Mouse (Mus musculus) left cerebral cortex, postnatal 25 days (tissue): ENCODE measurements around the gene Slc8b1. TPM values are rescaled to one million over a fixed set of nuclear protein-coding genes. Genes with fewer than 3 reads are reported as not detected.
A peak's percentile ranks its signal among the peaks of the same experiment; 100 is the strongest.
"Not testable (repeated sequence)": the region's sequence is repeated elsewhere in the genome, so short reads cannot be mapped to it uniquely, and the experiment has no call there.

Experiments
- DNase-seq, 2 experiments: peaks; one replicate each; pipeline ENCODE4 v3.0.0; 2022; ENCODE audit warnings: low spot score in 2 of 2, mixed read lengths in 1 of 2
- intact Hi-C: fragments of 180-260 bp; cut with DNase I; formaldehyde crosslinking; loops from one replicate; pipeline ENCODE4 v1.15.1; 2025
- total RNA-seq, 2 experiments: library from RNA; stranded (reverse); gene quantifications; 2 replicates each; pipeline ENCODE4 v1.2.3; 2021

Slc8b1 gene
- total RNA-seq, 2 experiments from 2014 or later = 5.9 to 6.0 TPM

- intact Hi-C loops = no loop called here
- no peak for DNase-seq
Measured at GRCm38 (mm10) chr5:120493873-120494395, 17.0 kb upstream of the Slc8b1 start.

GRCm38 (mm10) chr5:120495064-120495702, 15.8 kb upstream of the Slc8b1 start:
- DNase-seq = peak in 1 of 2 experiments; percentile 45
- intact Hi-C loops = no loop called here

- no peak for DNase-seq
Measured at GRCm38 (mm10) chr5:120495703-120496226, 15.2 kb upstream of the Slc8b1 start.

GRCm38 (mm10) chr5:120497071-120497470, 13.9 kb upstream of the Slc8b1 start:
- intact Hi-C loops = no loop called here
- DNase-seq = no peak

More at GRCm38 (mm10) chr5:120495703-120496226, 15.2 kb upstream of the Slc8b1 start:
- intact Hi-C loops = no loop called here

- DNase-seq = no peak
- intact Hi-C loops = no loop called here
Measured at GRCm38 (mm10) chr5:120499202-120499601, 11.8 kb upstream of the Slc8b1 start.

- not testable (repeated sequence) for DNase-seq
- intact Hi-C loops = loop anchor here (5.0 to 10.0 kb wide), 2 partner anchors 87 to 174 kb away; partner anchors contain the start of genes Iqcd and Tpcn1
Measured at GRCm38 (mm10) chr5:120500609-120501008, 10.4 kb upstream of the Slc8b1 start.

GRCm38 (mm10) chr5:120502147-120502621, 8.8 kb upstream of the Slc8b1 start:
- DNase-seq = peak in 1 of 2 experiments; percentile 72
- intact Hi-C loops = loop anchor here (5.0 to 10.0 kb wide), 2 partner anchors 85 to 173 kb away; partner anchors contain the start of genes Iqcd and Tpcn1

GRCm38 (mm10) chr5:120502675-120503143, 8.3 kb upstream of the Slc8b1 start:
- intact Hi-C loops = loop anchor here (5.0 to 10.0 kb wide), 2 partner anchors 85 to 172 kb away; partner anchors contain the start of genes Iqcd and Tpcn1
- DNase-seq = no peak

- intact Hi-C loops = loop anchor here (5.0 to 10.0 kb wide), 2 partner anchors 84 to 172 kb away; partner anchors contain the start of genes Iqcd and Tpcn1
Measured at GRCm38 (mm10) chr5:120503144-120503795, 7.7 kb upstream of the Slc8b1 start, which contains the start of gene Plbd2. Plbd2 (minus strand) TSS chr5:120503625.

GRCm38 (mm10) chr5:120505368-120505767, 5.6 kb upstream of the Slc8b1 start:
- intact Hi-C loops = loop anchor here (1.0 to 10.0 kb wide), 2 partner anchors 100 to 169 kb away; no protein-coding TSS in a partner anchor
- DNase-seq = peak; percentile 63

More at GRCm38 (mm10) chr5:120503144-120503795, 7.7 kb upstream of the Slc8b1 start, which contains the start of gene Plbd2:
- DNase-seq = peak; percentile 80 to 82

GRCm38 (mm10) chr5:120505781-120506180, 5.2 kb upstream of the Slc8b1 start:
- DNase-seq = no peak
- intact Hi-C loops = loop anchor here (1.0 to 10.0 kb wide), 2 partner anchors 100 to 169 kb away; no protein-coding TSS in a partner anchor

- DNase-seq = no peak
- intact Hi-C loops = loop anchor here (10.0 kb wide), 1 partner anchor 168 kb away; no protein-coding TSS in a partner anchor
Measured at GRCm38 (mm10) chr5:120506490-120506889, 4.5 kb upstream of the Slc8b1 start.

- DNase-seq = no peak
- intact Hi-C loops = loop anchor here (10.0 kb wide), 1 partner anchor 167 kb away; no protein-coding TSS in a partner anchor
Measured at GRCm38 (mm10) chr5:120507311-120507710, 3.7 kb upstream of the Slc8b1 start.

- intact Hi-C loops = no loop called here
- no peak for DNase-seq
Measured at GRCm38 (mm10) chr5:120511643-120512220, 764 bp downstream of the Slc8b1 start.

- DNase-seq = no peak
- intact Hi-C loops = no loop called here
Measured at GRCm38 (mm10) chr5:120512911-120513555, 2.1 kb downstream of the Slc8b1 start.

GRCm38 (mm10) chr5:120514031-120514677, 3.2 kb downstream of the Slc8b1 start:
- intact Hi-C loops = no loop called here
- no peak for DNase-seq

- intact Hi-C loops = no loop called here
- no peak for DNase-seq
Measured at GRCm38 (mm10) chr5:120514754-120515153, 3.8 kb downstream of the Slc8b1 start.

- no peak for DNase-seq
- intact Hi-C loops = no loop called here
Measured at GRCm38 (mm10) chr5:120515451-120515850, 4.5 kb downstream of the Slc8b1 start.
